Mouse (Mus musculus): ENCODE data around the gene Slx4ip. TPM values are rescaled to one million over a fixed set of nuclear protein-coding genes. Genes with fewer than 3 reads are reported as not detected.

Slx4ip gene
- total RNA-seq, 2 experiments from 2014 or later, result 7.8 to 8.4 TPM

- H3K4me3 ChIP-seq, result no peak overlapping the region
- DNase-seq (ENCODE audit: low spot score in 2 of 2), result no peak
- TF ChIP-seq CTCF (conservative IDR thresholded peaks at IDR 0.05), result no peak
- no peak overlapping the region for H3K27ac ChIP-seq
Observed at GRCm38 (mm10) chr2:136958697-136959096, 67.7 kb downstream of the Slx4ip start.

GRCm38 (mm10) chr2:136975774-136976173, 84.8 kb downstream of the Slx4ip start:
- no peak overlapping the region for H3K4me3 ChIP-seq
- no peak overlapping the region for H3K27ac ChIP-seq
- DNase-seq (ENCODE audit: low spot score in 2 of 2), result no peak
- TF ChIP-seq CTCF (conservative IDR thresholded peaks at IDR 0.05), result no peak

- Histone ChIP-seq H3K27ac (no peak overlapping the region), H3K4me3 (no peak overlapping the region)
- no peak for DNase-seq (ENCODE audit: low spot score in 2 of 2)
- no peak for TF ChIP-seq CTCF (conservative IDR thresholded peaks at IDR 0.05)
Observed at GRCm38 (mm10) chr2:136979056-136979772, 88.2 kb downstream of the Slx4ip start.

- 0 out of 2 replicates have a peak overlapping the region, but pooled peaks have one; percentile 36 for H3K27ac ChIP-seq
- TF ChIP-seq CTCF (conservative IDR thresholded peaks at IDR 0.05), result no peak
- H3K4me3 ChIP-seq, result no peak overlapping the region
- no peak for DNase-seq (ENCODE audit: low spot score in 2 of 2)
Observed at GRCm38 (mm10) chr2:136981062-136981879, 90.3 kb downstream of the Slx4ip start.

GRCm38 (mm10) chr2:136983959-136984358, 92.9 kb downstream of the Slx4ip start:
- DNase-seq (ENCODE audit: low spot score in 2 of 2), result no peak
- H3K4me3 ChIP-seq, result no peak overlapping the region
- H3K27ac ChIP-seq, result no peak overlapping the region
- TF ChIP-seq CTCF (conservative IDR thresholded peaks at IDR 0.05), result peak; percentile 69

GRCm38 (mm10) chr2:136985998-136986730, 95.1 kb downstream of the Slx4ip start:
- Histone ChIP-seq H3K4me3 (no peak overlapping the region), H3K27ac (no peak overlapping the region)
- no peak for TF ChIP-seq CTCF (conservative IDR thresholded peaks at IDR 0.05)
- DNase-seq (ENCODE audit: low spot score in 2 of 2), result no peak

- no peak overlapping the region for H3K27ac ChIP-seq
- DNase-seq (ENCODE audit: low spot score in 2 of 2), result no peak
- no peak for TF ChIP-seq CTCF (conservative IDR thresholded peaks at IDR 0.05)
- no peak overlapping the region for H3K4me3 ChIP-seq
Observed at GRCm38 (mm10) chr2:136993116-136993515, 102.1 kb downstream of the Slx4ip start.

- DNase-seq (ENCODE audit: low spot score in 2 of 2), result no peak
- no peak overlapping the region for H3K27ac ChIP-seq
- peak; percentile 75 for TF ChIP-seq CTCF (conservative IDR thresholded peaks at IDR 0.05)
- no peak overlapping the region for H3K4me3 ChIP-seq
Observed at GRCm38 (mm10) chr2:136997104-136997503, 106.1 kb downstream of the Slx4ip start.

GRCm38 (mm10) chr2:137002031-137002430, 111.0 kb downstream of the Slx4ip start:
- no peak for TF ChIP-seq CTCF (conservative IDR thresholded peaks at IDR 0.05)
- DNase-seq (ENCODE audit: low spot score in 2 of 2), result no peak
- Histone ChIP-seq H3K4me3 (no peak overlapping the region), H3K27ac (no peak overlapping the region)

- no peak for DNase-seq (ENCODE audit: low spot score in 2 of 2)
- no peak overlapping the region for H3K27ac ChIP-seq
- TF ChIP-seq CTCF (conservative IDR thresholded peaks at IDR 0.05), result no peak
- no peak overlapping the region for H3K4me3 ChIP-seq
Observed at GRCm38 (mm10) chr2:137006656-137007055, 115.6 kb downstream of the Slx4ip start.

- no peak for DNase-seq (ENCODE audit: low spot score in 2 of 2)
- no peak for TF ChIP-seq CTCF (conservative IDR thresholded peaks at IDR 0.05)
- no peak overlapping the region for H3K4me3 ChIP-seq
- H3K27ac ChIP-seq, result no peak overlapping the region
Observed at GRCm38 (mm10) chr2:137011980-137012379, 121.0 kb downstream of the Slx4ip start.

GRCm38 (mm10) chr2:137013151-137013550, 122.1 kb downstream of the Slx4ip start:
- no peak for DNase-seq (ENCODE audit: low spot score in 2 of 2)
- no peak for TF ChIP-seq CTCF (conservative IDR thresholded peaks at IDR 0.05)
- Histone ChIP-seq H3K27ac (no peak overlapping the region), H3K4me3 (no peak overlapping the region)

- no peak for TF ChIP-seq CTCF (conservative IDR thresholded peaks at IDR 0.05)
- no peak for DNase-seq (ENCODE audit: low spot score in 2 of 2)
- Histone ChIP-seq H3K4me3 (no peak overlapping the region), H3K27ac (no peak overlapping the region)
Observed at GRCm38 (mm10) chr2:137013811-137014350, 122.9 kb downstream of the Slx4ip start.
